Mouse (Mus musculus): ENCODE data around the gene Rcvrn.

- TF ChIP-seq CTCF (IDR thresholded peaks at IDR 0.05; ENCODE audit: low read depth, low read length) (no peak), GATA1 (IDR thresholded peaks at IDR 0.05; ENCODE audit: borderline replicate concordance, low read length) (no peak), GATA2 (IDR thresholded peaks at IDR 0.05; ENCODE audit: borderline replicate concordance, low read depth, low read length) (no peak), POLR2AphosphoS5 (IDR thresholded peaks at IDR 0.05; ENCODE audit: insufficient replicate concordance, low read depth, low read length) (no peak)
Observed at GRCm38 (mm10) chr11:67712976-67713375, 17.9 kb downstream of the Rcvrn start.

All from G1E (cell line).